Mouse (Mus musculus) megakaryocyte progenitor cell, adult 5-6 weeks (primary cell): Measurements from ENCODE around the gene Gm15217. TPM values are rescaled to one million over a fixed set of nuclear protein-coding genes. Genes with fewer than 3 reads are reported as not detected.

Experiments used
- ATAC-seq: replicated peaks from 2 replicates; pipeline ENCODE4 v1.8.0; 2016; ENCODE audit warnings: mild to moderate bottlenecking, moderate TSS enrichment, inconsistent platforms; ENCODE audit not compliant: poor library complexity
- total RNA-seq, 2 experiments: library from RNA; stranded (forward) in 1 of 2; stranded (reverse) in 1 of 2; fragments of 157-497, 149-512 nt in 1 of 2; fragments of 200-1000 nt in 1 of 2; gene quantifications; 2 replicates each; pipeline versions ENCODE4 v1.2.3 to v1.2.4; 2015 to 2017

Gene Gm15217
- total RNA-seq (2015) (not detected in 2 replicates), total RNA-seq (2017) (not detected in 2 replicates)

DNA sequence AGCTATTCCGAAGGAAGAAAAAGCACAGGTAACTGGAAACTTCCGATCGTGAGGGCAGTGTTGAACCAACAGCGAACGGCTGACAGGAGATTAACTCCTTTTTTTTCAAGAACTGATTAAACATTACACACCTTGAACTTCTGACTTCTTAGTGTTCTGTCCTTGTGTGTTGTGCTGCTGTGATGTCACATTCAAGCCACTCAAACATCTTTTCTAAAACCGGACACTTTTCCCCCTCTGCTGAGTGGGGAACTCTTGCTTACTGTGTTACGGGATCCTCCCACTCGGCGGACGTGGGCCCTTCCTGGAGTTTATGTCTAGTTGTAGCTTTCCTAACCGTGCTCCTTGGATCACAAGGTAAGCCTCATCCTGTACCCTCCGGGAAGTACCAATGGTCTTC lies at the start of gene Gm15217:
TSS of gene Gm15217 (plus strand) at position 130 of the 400 bp plus-strand sequence.
- ATAC-seq = no peak

DNA sequence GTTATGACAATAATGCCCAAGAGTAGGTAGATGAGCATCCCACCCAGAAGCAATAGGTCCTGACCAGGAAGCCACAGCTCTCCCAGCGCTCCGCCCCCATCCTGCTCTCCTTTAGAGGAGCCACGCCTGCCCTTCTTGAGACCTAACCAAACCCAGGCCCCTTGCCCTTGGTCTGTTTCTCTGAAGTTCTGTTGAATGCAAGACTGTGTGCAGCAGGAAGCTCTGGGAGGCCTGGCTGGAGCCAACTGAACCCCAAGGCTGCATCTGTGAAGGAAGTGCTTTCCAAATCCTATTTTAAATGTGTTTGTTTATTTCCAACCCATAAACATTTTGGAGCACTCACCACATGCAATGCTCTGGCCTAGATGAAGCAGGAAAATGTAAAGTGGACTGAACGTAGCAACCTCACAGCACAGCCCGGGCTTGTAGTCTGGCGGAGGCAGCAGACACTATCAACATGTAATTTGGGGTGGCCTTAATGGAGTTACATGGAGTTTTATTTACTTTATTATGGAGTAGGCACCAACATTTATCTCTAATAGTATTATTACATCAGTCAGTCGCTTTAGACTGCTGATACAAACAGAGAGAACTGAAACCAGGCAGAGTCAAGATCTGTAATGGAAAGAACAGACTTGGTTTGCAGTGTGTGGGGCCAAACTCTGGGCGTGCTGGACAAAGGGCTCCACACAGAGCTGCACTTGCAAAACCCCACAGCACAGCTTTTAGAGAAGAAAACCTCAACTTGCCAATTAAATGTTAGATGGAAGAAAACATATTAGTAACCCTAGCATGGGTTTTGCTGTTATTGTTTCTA lies 45.6 kb upstream of the Gm15217 start:
- ATAC-seq = no peak

DNA sequence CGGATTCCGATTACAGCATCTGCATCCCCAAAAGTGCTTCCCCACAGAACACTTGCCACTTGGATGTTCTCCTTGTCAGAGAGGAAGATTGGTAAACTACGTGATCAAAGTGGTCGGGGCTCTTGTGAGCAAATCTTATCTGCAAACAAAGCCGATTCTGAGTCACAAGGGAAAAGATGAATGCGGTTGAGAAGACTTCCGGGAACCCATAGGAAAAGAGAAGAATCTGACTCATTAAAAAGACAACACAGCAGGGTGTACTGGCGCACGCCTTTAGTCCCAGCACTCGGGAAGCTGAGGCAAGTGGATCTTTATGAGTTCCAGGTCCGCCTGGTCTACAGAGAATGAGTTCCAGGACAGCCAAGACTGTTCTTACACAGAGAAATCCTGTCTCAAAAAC lies 40.4 kb upstream of the Gm15217 start:
- ATAC-seq = no peak

DNA sequence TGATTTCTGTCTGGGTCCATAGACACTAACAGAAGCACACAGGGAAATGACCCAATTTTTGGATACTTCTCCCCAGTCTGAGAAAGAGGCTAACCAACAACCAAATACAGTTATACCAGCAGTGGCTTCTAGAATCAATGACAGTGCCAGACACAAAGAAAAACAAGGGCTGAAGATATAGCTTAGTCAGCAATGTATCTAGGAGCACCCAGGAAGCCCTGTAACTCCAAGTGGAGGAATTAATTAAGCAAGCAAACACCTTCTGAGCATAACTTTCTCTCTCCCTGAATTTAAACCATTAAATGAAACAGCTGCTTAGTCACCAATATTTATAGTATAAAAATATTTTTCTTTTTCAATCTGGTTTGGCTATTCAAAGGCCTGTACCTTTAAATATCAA lies 34.5 kb upstream of the Gm15217 start:
- ATAC-seq = no peak

DNA sequence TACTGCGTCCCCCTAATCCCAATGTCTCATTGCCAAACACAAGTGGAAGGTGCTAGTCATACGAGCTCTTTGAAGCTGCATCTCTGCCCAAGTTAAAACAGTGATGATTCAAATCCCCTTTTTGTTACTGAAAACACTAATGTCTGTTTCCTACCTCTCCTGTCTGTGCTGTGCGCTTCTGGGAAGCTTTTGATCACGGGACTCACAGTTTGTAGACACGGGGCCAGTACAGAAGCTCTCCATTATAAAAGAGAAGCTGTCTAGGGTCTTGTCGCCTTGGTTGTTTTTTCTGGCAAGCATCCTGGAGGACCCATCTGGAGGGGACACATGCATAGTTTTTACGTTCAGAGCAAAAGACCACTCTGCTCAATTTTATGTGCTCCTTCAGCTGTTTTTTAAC lies 21.9 kb upstream of the Gm15217 start:
- ATAC-seq = no peak

DNA sequence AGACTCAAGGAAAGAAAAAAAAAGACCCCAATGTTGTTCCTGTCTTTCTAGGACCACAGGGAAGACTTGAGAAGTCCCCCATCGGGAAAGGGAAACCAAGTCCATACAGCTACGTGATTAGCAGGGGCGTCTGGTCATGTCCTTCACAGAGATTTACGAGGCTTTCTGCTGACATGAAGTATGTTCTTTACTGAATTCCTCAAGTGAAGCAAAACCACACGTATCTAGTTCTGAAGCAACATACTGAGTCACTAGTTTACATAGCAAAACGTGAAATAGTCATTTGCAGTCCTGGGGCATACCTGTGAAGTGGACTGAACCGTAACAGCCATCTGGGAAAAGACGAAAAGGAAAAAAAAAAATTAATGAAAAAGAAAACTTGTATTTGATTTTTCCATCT lies 21.5 kb upstream of the Gm15217 start:
- no peak for ATAC-seq

DNA sequence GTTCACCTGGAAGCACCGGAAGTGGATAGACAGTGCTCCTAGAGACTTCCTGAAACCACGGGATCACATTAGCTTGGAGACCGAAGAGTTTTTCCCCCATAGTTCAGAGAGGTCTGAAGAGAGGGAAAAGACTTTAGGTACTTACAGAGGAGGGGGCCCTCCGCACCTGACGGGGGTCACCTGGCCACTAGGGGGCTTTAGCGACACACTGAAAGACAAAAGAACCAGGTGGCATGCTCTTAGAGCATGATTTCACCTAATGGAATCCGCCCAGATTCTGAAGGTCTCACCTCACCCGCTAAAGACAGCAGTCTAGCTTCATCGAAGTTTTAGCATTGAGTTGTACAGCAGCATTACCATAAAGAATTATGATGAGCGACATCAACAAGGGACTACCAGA lies 16.0 kb upstream of the Gm15217 start:
- no peak for ATAC-seq

DNA sequence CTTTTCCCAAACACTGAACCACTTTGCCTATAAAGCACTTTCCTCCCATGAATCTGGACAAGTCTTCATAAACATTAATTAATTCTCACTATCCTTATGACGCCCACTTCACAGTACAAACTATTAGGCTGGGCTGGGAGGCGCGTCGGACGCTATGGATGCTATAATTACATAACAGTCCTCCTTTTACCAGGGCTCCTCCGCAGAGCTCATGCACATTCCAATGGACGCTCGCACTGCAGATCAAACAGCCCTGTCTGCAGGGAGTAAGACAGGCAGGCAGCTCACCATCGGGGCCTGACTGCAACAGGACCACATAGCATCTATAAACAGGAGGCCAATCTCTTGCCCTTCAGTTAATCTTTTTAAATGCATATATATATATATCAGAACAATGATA lies 6.8 kb upstream of the Gm15217 start:
- no peak for ATAC-seq

DNA sequence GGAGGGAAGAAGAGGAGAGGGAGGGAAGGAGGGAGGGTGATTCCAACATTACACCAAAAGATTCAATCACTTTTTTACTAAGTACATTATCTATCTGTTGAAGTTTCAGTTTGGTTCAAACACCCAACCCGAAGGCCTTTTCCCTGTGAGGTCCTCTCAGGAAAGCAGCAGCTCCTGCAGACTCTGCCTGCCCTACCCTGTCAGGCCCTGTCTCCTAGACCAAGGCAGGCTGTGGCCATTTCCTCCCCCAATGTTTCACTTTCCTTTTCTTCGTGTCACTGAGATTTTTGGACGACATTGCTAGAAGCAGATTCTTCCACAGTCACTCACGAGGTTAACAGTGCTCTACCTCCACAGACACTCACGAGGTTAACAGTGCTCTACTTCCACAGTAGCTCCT lies 3.4 kb upstream of the Gm15217 start:
- ATAC-seq = no peak

DNA sequence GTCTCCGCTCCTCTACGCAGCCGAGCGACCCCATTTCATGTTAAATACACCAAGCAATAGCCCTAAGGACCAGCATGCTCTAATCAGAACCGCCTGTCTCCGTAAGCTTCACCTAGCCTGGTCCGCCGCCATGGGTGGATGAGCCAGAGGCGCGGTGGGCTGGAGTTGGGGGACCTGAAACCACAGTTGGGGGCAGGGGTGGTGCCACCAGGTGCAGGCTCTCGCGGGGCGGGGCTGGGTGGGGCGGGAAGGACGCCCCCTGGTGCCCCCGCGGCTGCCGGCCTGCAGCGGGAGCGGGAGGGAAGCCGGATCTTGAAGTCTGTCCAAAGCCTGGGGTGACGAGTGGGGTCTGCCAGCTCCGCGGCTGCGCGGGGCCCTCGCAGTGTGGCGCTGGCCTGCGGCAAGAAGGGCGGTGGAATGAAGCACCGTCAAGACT lies 1.1 kb downstream of the Gm15217 start:
- ATAC-seq = no peak; the same call in 1 of the 2 replicates

DNA sequence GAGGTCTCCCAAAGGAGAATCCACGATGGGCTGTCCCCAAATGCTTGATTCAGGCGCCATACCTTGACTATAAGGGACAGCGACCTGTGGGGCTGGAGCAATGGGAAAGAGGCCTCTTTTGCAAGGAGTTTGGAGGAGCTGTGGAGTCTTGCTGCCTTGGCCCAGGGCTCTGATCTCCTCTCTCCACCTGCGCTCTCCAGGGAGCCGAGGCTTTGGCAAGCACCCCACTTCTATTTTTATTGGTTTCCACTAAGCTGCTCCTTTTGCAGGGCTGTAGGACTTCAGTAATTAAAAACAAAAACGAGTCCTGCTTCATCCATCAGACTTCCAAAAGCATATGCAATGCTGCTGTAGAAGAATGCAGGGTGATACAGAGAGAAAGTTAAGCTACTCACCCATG lies 2.2 kb downstream of the Gm15217 start:
- no peak for ATAC-seq

DNA sequence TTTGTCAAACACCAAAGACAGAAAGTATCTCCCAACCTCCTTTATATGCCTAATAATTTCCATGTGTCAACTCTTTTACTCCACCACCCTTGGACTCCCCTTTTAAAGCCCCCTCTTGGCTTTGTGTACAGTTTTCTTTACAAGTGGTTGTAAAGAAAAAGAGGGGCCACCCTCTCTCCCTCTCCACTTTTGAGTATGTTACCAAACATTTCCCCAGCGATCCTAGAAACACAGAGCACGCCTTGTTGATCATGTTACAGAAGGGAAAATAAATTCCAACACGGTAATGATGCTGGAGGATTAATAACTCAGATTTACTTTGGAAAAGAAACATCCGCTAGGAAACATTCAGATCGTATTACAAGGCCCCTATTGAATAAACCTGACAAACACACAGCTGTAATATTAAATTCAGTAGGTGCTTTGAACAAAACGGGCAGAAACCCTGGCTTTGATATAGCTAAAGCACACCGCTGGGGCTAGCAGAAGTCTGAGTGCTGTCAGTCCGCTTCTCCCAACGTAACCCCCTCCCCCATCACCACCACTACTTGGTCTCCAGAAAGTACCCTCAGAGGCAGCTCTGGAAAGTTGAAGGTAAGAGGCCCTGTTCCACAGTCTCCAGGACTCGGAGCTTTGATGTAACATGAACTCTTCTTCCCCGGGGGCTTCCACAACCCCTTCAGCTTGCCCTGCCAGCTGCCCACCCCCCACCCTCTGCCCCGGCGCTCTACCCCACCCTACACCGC lies 5.9 kb downstream of the Gm15217 start:
- no peak for ATAC-seq

DNA sequence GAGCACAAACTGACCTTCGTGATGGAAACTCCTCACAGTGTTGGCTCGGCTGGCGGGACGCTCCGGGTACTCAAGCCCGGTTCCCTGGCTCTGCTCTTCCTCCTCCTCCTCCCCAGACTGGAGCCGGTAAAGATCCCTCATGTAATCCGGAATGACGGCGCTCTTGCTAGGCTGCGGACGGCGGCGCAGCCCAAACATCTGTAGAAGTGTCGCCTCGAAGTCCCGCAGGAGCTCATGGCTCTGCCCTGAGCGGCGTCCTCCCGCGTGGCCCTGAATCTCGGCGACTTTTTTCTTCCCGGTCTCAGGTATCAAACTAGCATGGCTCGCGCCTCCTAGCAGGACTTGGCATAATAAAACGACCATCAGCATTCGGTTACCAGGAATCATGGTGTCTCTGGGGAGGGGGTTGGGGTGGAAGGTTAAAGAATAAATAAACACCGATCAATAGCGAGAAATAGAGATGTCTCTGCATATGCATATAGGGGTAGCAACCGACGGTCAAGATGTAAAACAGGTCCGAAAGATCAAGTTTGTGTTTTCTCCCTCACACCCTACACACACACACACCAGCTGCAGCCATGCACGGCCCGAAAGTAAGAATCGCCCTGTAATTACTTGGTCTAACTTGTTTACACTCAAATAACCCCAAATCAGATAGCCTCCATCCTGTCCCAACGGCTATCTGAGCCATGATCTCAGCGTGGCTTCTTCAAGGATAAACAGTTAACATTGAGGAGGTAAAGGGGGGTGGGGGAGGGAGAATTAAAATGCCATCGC lies 6.7 kb downstream of the Gm15217 start:
- ATAC-seq = no peak

DNA sequence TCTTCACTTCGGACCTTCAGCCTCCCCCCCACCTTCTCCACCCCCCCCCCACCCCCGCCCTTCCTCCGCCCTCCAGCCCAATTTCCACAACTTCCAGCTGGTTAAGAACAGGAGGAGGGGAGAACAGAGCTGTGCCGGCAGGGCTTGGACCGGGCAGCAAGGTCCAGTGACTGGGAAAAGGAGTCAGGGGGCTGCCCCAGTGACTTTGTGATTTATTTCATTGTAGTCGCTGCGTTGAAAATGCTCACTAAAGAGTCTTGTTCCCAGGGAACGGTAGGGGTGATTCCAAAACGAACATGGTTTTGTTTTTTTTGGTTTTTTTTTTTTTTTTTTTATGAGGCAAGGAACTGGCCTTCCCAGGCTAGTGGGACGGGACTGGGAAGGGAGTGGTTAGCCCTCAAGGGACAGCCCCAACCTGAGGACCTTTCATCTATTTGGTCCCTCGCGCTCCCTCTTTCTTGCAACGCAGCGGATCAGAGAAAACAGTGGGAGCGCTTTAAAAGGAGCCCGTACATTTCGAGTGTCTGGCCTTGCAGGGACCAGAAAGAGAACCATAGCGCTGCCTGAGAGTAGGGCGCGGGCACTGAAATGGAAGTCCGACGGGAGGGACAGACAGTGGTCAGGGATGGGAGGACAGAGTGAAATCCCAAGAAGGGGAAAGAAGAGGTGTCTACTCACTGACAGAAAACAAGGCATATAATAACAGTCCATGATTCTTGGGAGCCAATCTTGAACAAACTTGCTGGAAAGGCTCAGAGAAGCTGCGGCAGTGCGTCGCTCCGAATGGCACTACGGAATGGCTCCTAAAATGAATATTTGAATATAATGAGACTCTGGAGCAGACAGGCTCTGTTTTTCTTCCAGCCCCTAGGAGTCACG lies 7.5 kb downstream of the Gm15217 start:
- ATAC-seq = no peak

DNA sequence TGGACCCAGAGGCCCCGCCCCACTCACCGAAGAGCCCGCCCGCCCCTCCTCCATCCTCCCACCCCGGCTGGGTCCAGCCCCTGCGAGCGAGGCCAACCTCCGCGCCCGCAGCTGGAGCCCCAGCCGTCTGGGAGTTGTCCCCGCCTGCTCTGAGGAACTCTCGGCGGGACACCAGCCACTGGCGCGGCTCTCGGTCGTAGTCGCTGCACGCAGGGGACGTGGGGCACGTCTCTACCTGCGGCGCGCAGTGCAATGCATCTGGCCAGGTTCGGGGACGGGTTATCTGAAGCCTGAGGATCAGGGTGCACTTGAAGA lies 8.1 kb downstream of the Gm15217 start:
- peak; percentile 62 for ATAC-seq

DNA sequence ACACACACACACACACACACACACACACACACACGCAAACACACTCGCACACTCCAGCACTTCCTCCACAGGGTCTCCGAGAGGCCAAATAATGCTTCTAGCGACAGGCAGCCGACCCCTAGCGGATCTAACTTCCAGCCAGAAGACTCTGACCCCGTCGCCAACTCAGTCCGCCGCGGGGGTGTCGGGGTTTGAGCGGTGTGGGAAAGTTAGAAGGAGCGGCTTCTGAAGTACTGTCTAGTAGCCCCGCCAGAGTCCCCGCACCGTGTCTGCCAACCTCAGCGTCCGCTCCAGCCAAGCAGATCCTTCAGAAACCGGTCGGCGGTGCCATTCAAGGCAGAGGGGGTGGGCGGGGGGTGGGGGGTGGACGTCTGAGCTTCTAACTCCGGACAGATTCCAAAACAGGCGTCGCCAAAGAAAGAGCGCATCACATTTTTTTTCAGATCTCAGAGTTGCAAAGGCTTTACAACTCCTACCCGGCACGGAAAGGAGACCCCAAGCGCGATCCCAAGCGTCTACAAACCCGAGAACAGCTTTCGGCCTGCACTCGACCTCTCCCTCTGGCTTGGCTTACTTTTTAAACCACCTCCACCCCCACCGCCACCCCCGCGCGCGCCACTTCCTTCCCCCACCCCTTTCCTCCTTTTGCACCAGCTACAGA lies 8.7 kb downstream of the Gm15217 start:
- peak; percentile 8 for ATAC-seq

DNA sequence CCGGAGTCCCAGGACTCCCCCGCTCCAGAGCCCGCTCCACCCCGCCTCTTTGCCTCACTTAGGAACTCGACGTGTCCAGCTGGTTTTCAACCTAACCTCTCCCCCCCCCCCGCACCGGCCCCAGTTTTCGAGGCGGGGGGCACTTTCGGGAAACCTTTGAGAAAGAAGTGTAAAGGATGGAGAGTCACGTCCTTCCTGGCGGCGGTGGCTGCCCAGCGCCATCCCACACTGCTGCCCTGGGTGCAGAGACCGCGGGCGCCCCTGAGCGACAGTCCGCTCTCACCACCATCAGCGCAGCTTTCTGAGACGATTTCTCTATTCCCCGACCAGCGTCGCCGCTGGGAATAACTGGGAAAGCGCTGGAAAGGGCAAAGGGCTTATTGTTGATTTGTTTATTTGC lies 9.4 kb downstream of the Gm15217 start:
- ATAC-seq = no peak

DNA sequence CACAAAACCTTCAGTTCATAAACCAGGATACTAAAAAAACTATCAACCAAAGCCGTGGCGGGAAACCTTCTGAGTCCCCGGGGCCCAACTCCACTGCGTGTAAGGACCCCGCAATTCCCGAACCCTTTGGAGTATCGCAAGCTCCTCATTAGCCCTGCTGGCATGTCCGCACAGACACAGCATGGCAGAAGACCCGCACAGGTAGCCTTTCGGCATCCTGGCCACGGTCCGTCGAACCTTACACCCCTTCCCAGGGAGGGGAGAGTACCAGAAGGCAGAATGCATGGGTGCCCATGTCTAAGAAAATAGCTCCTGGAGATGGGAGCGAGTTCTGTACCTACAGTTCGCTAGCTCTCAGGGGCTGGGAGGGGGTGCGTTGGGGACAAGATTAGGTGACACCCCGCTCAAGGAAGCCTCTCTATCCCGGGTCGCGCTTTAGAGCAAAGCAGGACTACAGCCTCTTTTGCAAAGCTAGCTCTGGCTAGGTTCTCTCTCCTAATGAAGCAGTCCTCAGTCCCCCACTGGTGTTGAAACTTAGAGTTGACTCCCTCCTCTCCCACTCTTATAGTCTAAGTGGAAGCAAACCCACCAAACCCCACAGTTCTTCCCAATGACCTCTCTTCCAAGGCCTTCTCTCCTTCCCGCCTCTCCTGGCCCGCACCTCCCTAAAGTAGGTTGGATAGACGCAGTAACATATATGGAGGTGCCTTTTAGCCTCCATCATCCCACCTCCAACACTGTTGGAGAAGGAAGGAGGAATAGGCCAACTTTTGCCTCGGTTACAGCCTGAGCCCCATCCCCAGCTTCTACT lies 10.4 kb downstream of the Gm15217 start:
- no peak for ATAC-seq

DNA sequence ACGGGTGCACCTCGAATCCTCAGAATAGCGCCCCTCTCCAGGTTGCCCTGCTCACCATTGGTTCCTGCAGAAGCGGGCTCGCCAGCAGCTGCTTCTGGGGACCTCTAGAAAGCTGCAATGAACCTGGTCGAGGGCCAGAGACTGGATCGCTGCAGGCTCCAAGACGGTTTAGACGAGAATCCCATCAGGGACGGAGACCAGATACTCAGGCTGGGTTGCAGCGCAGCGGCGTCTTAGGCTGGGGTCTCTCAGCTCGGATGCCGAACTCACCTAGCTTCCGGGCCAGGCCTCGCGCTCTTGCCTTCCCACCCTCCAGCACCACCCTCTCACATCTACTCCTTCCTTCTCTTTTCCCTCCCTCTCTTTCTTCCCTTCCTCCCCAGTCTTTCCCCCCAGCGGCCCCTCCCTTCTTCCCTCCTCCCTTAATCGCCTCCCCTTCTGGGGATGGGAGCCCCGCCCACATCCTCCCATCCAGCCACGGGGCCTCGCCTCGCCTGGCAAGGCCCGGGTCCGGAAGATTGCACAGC lies 11.1 kb downstream of the Gm15217 start, which contains the start of gene Bmp4:
TSS of gene Bmp4 (minus strand) at position 421 of the 527 bp plus-strand sequence.
- no peak for ATAC-seq
